Mouse (Mus musculus) liver, embryonic 11.5 days (tissue): ENCODE measurements around the gene Gabrb3. TPM values are rescaled to one million over a fixed set of nuclear protein-coding genes. Genes with fewer than 3 reads are reported as not detected.

Experiments
- ATAC-seq: fragments of 200-750 bp; cut with Nextera tagmentation; replicated peaks from 2 replicates; pipeline ENCODE4 v1.8.0; 2017; ENCODE audit warnings: moderate number of reproducible peaks, mild to moderate bottlenecking, moderate TSS enrichment, moderate library complexity; ENCODE audit not compliant: low FRiP score
- DNase-seq: peaks from one replicate; pipeline ENCODE4 v3.0.0-alpha.2; 2017; ENCODE audit warnings: low spot score
- H3K27ac ChIP-seq: fragments of 300-500 bp; sonication (generic); 2 replicates; pipeline ENCODE4 v1.5.1; 2014; ENCODE audit warnings: mild to moderate bottlenecking, low read depth, low read length, control low read depth
- H3K27me3 ChIP-seq: fragments of 300-500 bp; sonication (generic); replicated peaks from 2 replicates; pipeline ENCODE4 v1.6.1; 2014; ENCODE audit warnings: low read length, mixed read lengths; ENCODE audit not compliant: control insufficient read depth, insufficient read depth
- H3K36me3 ChIP-seq: fragments of 300-500 bp; sonication (generic); 2 replicates; pipeline ENCODE4 v1.6.1; 2014; ENCODE audit warnings: mild to moderate bottlenecking, low read length, moderate library complexity, mixed read lengths; ENCODE audit not compliant: control insufficient read depth, insufficient read depth
- H3K4me1 ChIP-seq: fragments of 300-500 bp; sonication (generic); replicated peaks from 2 replicates; pipeline ENCODE4 v1.6.1; 2014; ENCODE audit warnings: low read length, mixed read lengths; ENCODE audit not compliant: control insufficient read depth, insufficient read depth
- H3K4me2 ChIP-seq: fragments of 300-500 bp; sonication (generic); 2 replicates; pipeline ENCODE4 v1.6.1; 2014; ENCODE audit warnings: mild to moderate bottlenecking, control low read depth, moderate library complexity
- H3K4me3 ChIP-seq: fragments of 300-500 bp; sonication (generic); 2 replicates; pipeline ENCODE4 v1.5.1; 2014; ENCODE audit warnings: low read depth, low read length, control low read depth
- H3K9ac ChIP-seq: fragments of 300-500 bp; sonication (generic); 2 replicates; pipeline ENCODE4 v1.6.1; 2014; ENCODE audit warnings: low read depth, low read length, control low read depth
- H3K9me3 ChIP-seq: fragments of 300-500 bp; sonication (generic); 2 replicates; pipeline ENCODE4 v1.6.1; 2016; ENCODE audit warnings: low read length, inconsistent platforms, mixed read lengths; ENCODE audit not compliant: control insufficient read depth
- WGBS: fragments of 180-500 bp; shearing (Covaris S2); extraction: QIAGEN DNeasy Blood & Tissue Kit; methylation state at CpG from one replicate; pipeline ENCODE4 v1.1.7; 2014; 5-methylcytosine and 5-hydroxymethylcytosine counted together
- polyA plus RNA-seq: library from polyadenylated mRNA; unstranded; fragments of >200 nt; fragmentation: Nextera tagmentation; extraction: Ambion mirVana; gene quantifications from 2 replicates; pipeline ENCODE4 v1.2.1, GENCODE M21; 2014

Gabrb3 gene
- polyA plus RNA-seq, 1 experiment from 2014 or later: 0.95 TPM

- Histone ChIP-seq H3K36me3 (no peaks in the 10 kb centered on the region), H3K9ac (no peak overlapping the region), H3K4me1 (no peaks in the 10 kb centered on the region), H3K9me3 (no peaks in the 10 kb centered on the region), H3K4me2 (peak overlapping the region; percentile 63), H3K27ac (no peak overlapping the region), H3K4me3 (peak overlapping the region; percentile 41), H3K27me3 (peaks cover 44% of the 10 kb centered on the region)
- DNase-seq (peak; percentile 31), ATAC-seq (no peak)
- WGBS: 3% methylated on average over 70 of the region's 72 CpGs
These were observed 89.6 kb downstream of the Gabrb3 start for GRCm38 (mm10) chr7:57508860-57509632.

- Histone ChIP-seq H3K4me2 (peak within 1 kb of the TSS; percentile 63), H3K4me1 (no peaks in the 10 kb centered on the region), H3K4me3 (peak within 1 kb of the TSS; percentile 41), H3K27me3 (peaks cover 44% of the 10 kb centered on the region), H3K9me3 (no peaks in the 10 kb centered on the region), H3K27ac (no peak within 1 kb of the TSS), H3K9ac (no peak within 1 kb of the TSS), H3K36me3 (no peaks in the 10 kb centered on the region)
- DNase-seq (peak; percentile 45), ATAC-seq (no peak)
- WGBS: 1% methylated on average over 54 of the region's 59 CpGs
These were observed 90.2 kb downstream of the Gabrb3 start, which contains the start of gene Gabra5 for GRCm38 (mm10) chr7:57509681-57510141. Gene Gabra5, minus strand, starts transcription at chr7:57510059.

- no peak overlapping the region for H3K4me2 ChIP-seq
- no peak overlapping the region for H3K4me3 ChIP-seq
- no peak for ATAC-seq
- H3K4me1 ChIP-seq: no peaks in the 10 kb centered on the region
- H3K9ac ChIP-seq: no peak overlapping the region
- H3K36me3 ChIP-seq: no peaks in the 10 kb centered on the region
- H3K27me3 ChIP-seq: peaks cover 34% of the 10 kb centered on the region
- no peak for DNase-seq
- H3K9me3 ChIP-seq: no peaks in the 10 kb centered on the region
- H3K27ac ChIP-seq: no peak overlapping the region
- WGBS: 28% methylated on average over 3 of the region's 3 CpGs
These were observed 93.5 kb downstream of the Gabrb3 start for GRCm38 (mm10) chr7:57512955-57513354.

- H3K9ac ChIP-seq: no peak overlapping the region
- H3K36me3 ChIP-seq: no peaks in the 10 kb centered on the region
- no peak overlapping the region for H3K4me2 ChIP-seq
- no peak overlapping the region for H3K27ac ChIP-seq
- no peaks in the 10 kb centered on the region for H3K27me3 ChIP-seq
- 57% methylated on average over 4 of the region's 4 CpGs for WGBS
- H3K4me1 ChIP-seq: no peaks in the 10 kb centered on the region
- no peak overlapping the region for H3K4me3 ChIP-seq
- H3K9me3 ChIP-seq: no peaks in the 10 kb centered on the region
- ATAC-seq: no peak
- DNase-seq: no peak
These were observed 110.0 kb downstream of the Gabrb3 start for GRCm38 (mm10) chr7:57529451-57529850.

GRCm38 (mm10) chr7:57529954-57530353 is 110.5 kb downstream of the Gabrb3 start:
- Histone ChIP-seq H3K9me3 (no peaks in the 10 kb centered on the region), H3K4me1 (no peaks in the 10 kb centered on the region), H3K27ac (no peak overlapping the region), H3K9ac (no peak overlapping the region), H3K4me2 (no peak overlapping the region), H3K27me3 (no peaks in the 10 kb centered on the region), H3K4me3 (no peak overlapping the region), H3K36me3 (no peaks in the 10 kb centered on the region)
- ATAC-seq (no peak), DNase-seq (no peak)
- WGBS: 91% methylated on average over 8 of the region's 8 CpGs

GRCm38 (mm10) chr7:57532676-57533075 is 113.2 kb downstream of the Gabrb3 start:
- Histone ChIP-seq H3K36me3 (no peaks in the 10 kb centered on the region), H3K4me3 (no peak overlapping the region), H3K9me3 (no peaks in the 10 kb centered on the region), H3K4me1 (no peaks in the 10 kb centered on the region), H3K9ac (no peak overlapping the region), H3K27ac (no peak overlapping the region), H3K27me3 (no peaks in the 10 kb centered on the region), H3K4me2 (no peak overlapping the region)
- ATAC-seq (no peak), DNase-seq (no peak)
- WGBS: 73% methylated on average over 10 of the region's 10 CpGs

GRCm38 (mm10) chr7:57538565-57538964 is 119.1 kb downstream of the Gabrb3 start:
- no peak overlapping the region for H3K27ac ChIP-seq
- DNase-seq: no peak
- no peaks in the 10 kb centered on the region for H3K4me1 ChIP-seq
- no peak for ATAC-seq
- whole genome bisulfite sequencing: 20% methylated on average over 7 of the region's 7 CpGs
- H3K9me3 ChIP-seq: no peaks in the 10 kb centered on the region
- no peaks in the 10 kb centered on the region for H3K36me3 ChIP-seq
- H3K4me3 ChIP-seq: no peak overlapping the region
- no peaks in the 10 kb centered on the region for H3K27me3 ChIP-seq
- H3K9ac ChIP-seq: no peak overlapping the region
- no peak overlapping the region for H3K4me2 ChIP-seq

- no peak for DNase-seq
- 61% methylated on average over 3 of the region's 3 CpGs for WGBS
- Histone ChIP-seq H3K27ac (no peak overlapping the region), H3K9ac (no peak overlapping the region), H3K9me3 (no peaks in the 10 kb centered on the region), H3K4me2 (no peak overlapping the region), H3K4me3 (no peak overlapping the region), H3K27me3 (no peaks in the 10 kb centered on the region), H3K36me3 (no peaks in the 10 kb centered on the region), H3K4me1 (no peaks in the 10 kb centered on the region)
- ATAC-seq: no peak
These were observed 141.4 kb downstream of the Gabrb3 start for GRCm38 (mm10) chr7:57560732-57561436.
